Mouse (Mus musculus): ENCODE results near the gene Gm10375. TPM values are rescaled to one million over a fixed set of nuclear protein-coding genes. Genes with fewer than 3 reads are reported as not detected.
"Not testable (repeated sequence)": the region's sequence is repeated elsewhere in the genome, so short reads cannot be mapped to it uniquely, and the experiment has no call there.

The Gm10375 gene
- not detected for total RNA-seq (2018; cell fraction: chromatin; rRNA removed)
- total RNA-seq (2018; cell fraction: cytosol; rRNA removed): not detected
- not detected for total RNA-seq (2018; cell fraction: nucleus; rRNA removed)
- polyA plus RNA-seq (2018): not detected in 3 replicates

DNA sequence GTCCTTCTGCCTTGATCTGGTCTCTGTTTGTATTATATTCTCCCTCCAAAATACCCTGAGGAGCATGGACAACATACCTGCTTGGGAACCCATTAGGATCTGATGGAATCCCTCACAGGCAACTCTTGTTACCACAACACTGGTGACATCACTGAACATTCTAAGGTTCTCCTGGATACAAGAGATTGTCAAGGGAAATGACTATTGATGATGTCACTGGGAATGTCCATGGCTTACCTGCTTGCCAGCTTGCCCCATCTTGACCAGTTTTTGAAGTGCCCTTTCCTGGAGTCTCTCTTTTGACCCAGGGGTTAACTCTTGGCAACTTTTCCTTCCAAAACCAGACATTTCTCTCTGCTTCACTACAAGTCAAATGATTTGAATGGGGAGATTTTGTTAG lies at the start of gene Gm10375:
Gene Gm10375 (minus strand): TSS at position 101 of the 400 bp plus-strand sequence.
- H3K4me3 ChIP-seq (ENCODE audit: inconsistent target); H3K36me3 ChIP-seq (ENCODE audit: inconsistent target); H3K79me2 ChIP-seq (ENCODE audit: inconsistent target); H3K27ac ChIP-seq: not testable (repeated sequence)

DNA sequence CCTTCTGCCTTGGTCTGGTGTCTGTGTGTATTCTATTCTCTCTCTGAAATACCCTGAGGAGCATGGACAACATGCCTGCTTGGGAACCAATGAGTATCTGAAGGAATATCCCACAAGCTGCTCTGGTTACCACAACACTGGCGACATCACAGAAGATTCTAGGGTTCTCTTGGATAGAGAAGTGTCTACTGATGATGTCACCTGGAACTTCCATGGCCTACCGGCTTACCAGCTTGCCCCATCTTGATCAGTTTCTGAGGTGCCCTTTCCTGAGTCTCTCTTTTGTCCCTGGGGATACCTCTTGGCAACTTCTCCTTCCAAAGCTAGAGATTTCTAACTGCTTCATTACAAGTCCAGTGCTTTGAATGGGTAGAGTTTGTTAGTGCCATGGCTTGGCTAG lies 28.8 kb downstream of the Gm10375 start, which contains the start of gene Gm17654:
Gene Gm17654 (minus strand): TSS at position 101 of the 400 bp plus-strand sequence.
- H3K79me2 ChIP-seq (ENCODE audit: inconsistent target); H3K36me3 ChIP-seq (ENCODE audit: inconsistent target); H3K27ac ChIP-seq; H3K4me3 ChIP-seq (ENCODE audit: inconsistent target): not testable (repeated sequence)
- no CpG with 5 or more reads among the region's 2 CpGs for WGBS (ENCODE audit: missing documents)

DNA sequence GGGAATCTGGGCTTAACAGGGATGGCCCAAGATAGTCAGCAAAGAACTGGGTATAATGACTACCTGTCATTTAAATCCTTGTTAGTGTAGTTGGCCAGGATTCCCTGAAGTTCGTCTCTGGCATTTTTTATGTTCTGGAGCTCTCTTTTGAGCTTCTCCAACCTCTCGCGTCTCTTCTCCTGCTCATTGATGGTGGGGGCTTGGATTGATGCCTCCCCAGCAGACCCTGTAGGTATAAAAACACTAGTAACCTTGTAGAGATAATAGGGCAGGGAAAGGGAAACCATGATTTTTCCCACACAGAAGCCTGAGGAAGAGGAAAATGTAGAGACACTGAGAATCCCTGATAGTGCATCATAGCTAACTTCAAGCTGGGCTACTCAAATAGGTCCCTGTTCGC lies 29.8 kb downstream of the Gm10375 start:
- 100% methylated on average over 2 of the region's 4 CpGs for WGBS (ENCODE audit: missing documents)
- H3K27ac ChIP-seq; H3K79me2 ChIP-seq (ENCODE audit: inconsistent target); H3K4me3 ChIP-seq (ENCODE audit: inconsistent target); H3K36me3 ChIP-seq (ENCODE audit: inconsistent target): not testable (repeated sequence)

Other genes starting within 250 kb of the Gm10375 start
- gene Gm8138, start 191.7 kb downstream of the Gm10375 start, polyA plus RNA-seq (2018): not detected in 3 replicates
- not detected in 3 replicates for gene Gm5799, start 64.4 kb downstream of the Gm10375 start, polyA plus RNA-seq (2018)
- gene Gm17654, start 28.9 kb downstream of the Gm10375 start, polyA plus RNA-seq (2018): not detected in 3 replicates
- gene Gm8165, start 69.2 kb upstream of the Gm10375 start, polyA plus RNA-seq (2018): not detected in 3 replicates
- 0.14 to 0.19 TPM (median 0.17 TPM) in 3 replicates for gene Gm7324, start 89.8 kb upstream of the Gm10375 start, polyA plus RNA-seq (2018)
- not detected in 3 replicates for gene Gm16506, start 119.5 kb upstream of the Gm10375 start, polyA plus RNA-seq (2018)
- not detected in 3 replicates for gene Gm6526, start 139.9 kb upstream of the Gm10375 start, polyA plus RNA-seq (2018)
- gene Gm8180, start 176.7 kb upstream of the Gm10375 start, polyA plus RNA-seq (2018): not detected in 3 replicates

Data from macrophage (primary cell).